Mouse (Mus musculus) ES-Bruce4 (cell line): ENCODE data around the gene Prss30. TPM values are rescaled to one million over a fixed set of nuclear protein-coding genes. Genes with fewer than 3 reads are reported as not detected.

Experiments
- H3K27ac ChIP-seq: 2 replicates; pipeline ENCODE4 v1.5.1; 2012; ENCODE audit warnings: low read length, inconsistent platforms; ENCODE audit not compliant: insufficient read depth
- H3K27me3 ChIP-seq: 2 replicates; pipeline ENCODE4 v1.6.1; 2012; ENCODE audit warnings: mild to moderate bottlenecking, low read length, inconsistent platforms; ENCODE audit not compliant: control insufficient read depth, poor library complexity, insufficient read depth, severe bottlenecking
- H3K36me3 ChIP-seq: 2 replicates; pipeline ENCODE4 v1.6.1; 2012; ENCODE audit warnings: inconsistent platforms, mild to moderate bottlenecking, low read length, moderate library complexity; ENCODE audit not compliant: control insufficient read depth, poor library complexity, insufficient read depth, severe bottlenecking
- H3K4me1 ChIP-seq: one replicate; pipeline ENCODE4 v1.8.1; 2011; ENCODE audit warnings: low read length; ENCODE audit not compliant: control insufficient read depth, insufficient read depth
- H3K4me3 ChIP-seq: 2 replicates; pipeline ENCODE4 v1.5.1; 2011; ENCODE audit warnings: low read depth, mild to moderate bottlenecking, low read length
- H3K9ac ChIP-seq: 2 replicates; pipeline ENCODE4 v1.6.1; 2012; ENCODE audit warnings: low read depth, mild to moderate bottlenecking, inconsistent platforms; ENCODE audit not compliant: poor library complexity, severe bottlenecking
- H3K9me3 ChIP-seq: replicated peaks from 2 replicates; pipeline ENCODE4 v1.6.1; 2012; ENCODE audit warnings: mild to moderate bottlenecking, low read length, inconsistent platforms; ENCODE audit not compliant: control insufficient read depth, poor library complexity, insufficient read depth, severe bottlenecking
- CTCF ChIP-seq: IDR thresholded peaks from one replicate; pipeline ENCODE4 v1.8.1; 2011; ENCODE audit warnings: low read depth, low read length
- EP300 ChIP-seq: IDR thresholded peaks from 2 replicates; pipeline ENCODE4 v1.6.1; 2011; ENCODE audit warnings: low read depth, low read length; ENCODE audit not compliant: insufficient read depth
- POLR2A ChIP-seq: IDR thresholded peaks from one replicate; pipeline ENCODE4 v1.8.1; 2011; ENCODE audit warnings: low read length; ENCODE audit not compliant: insufficient read depth
- polyA plus RNA-seq: library from polyadenylated mRNA; stranded (reverse); fragments of >200 nt; gene quantifications from 2 replicates; pipeline ENCODE4 v1.2.4, GENCODE M21; 2011; ENCODE audit warnings: low read depth; ENCODE audit not compliant: missing spikeins, insufficient read depth, insufficient read length

The Prss30 gene
- polyA plus RNA-seq, result not detected in 2 replicates

GRCm38 (mm10) chr17:23980297-23980909, at the start of gene Prss30:
Prss30 (minus strand) TSS chr17:23980566.
- Histone ChIP-seq H3K4me3 (no peak within 1 kb of the TSS), H3K9ac (no peak within 1 kb of the TSS), H3K27me3 (no peaks in the 10 kb centered on the region), H3K9me3 (no peaks in the 10 kb centered on the region), H3K4me1 (no peaks in the 10 kb centered on the region), H3K36me3 (no peaks in the 10 kb centered on the region), H3K27ac (no peak within 1 kb of the TSS)
- TF ChIP-seq CTCF, result no peak
- TF ChIP-seq POLR2A, result no peak
- no peak for TF ChIP-seq EP300

GRCm38 (mm10) chr17:24029477-24029876, 49.1 kb upstream of the Prss30 start:
- no peaks in the 10 kb centered on the region for H3K9me3 ChIP-seq
- H3K9ac ChIP-seq, result no peak overlapping the region
- no peak overlapping the region for H3K4me3 ChIP-seq
- H3K27ac ChIP-seq, result no peak overlapping the region
- H3K4me1 ChIP-seq, result peaks cover 3% of the 10 kb centered on the region
- no peak for TF ChIP-seq EP300
- TF ChIP-seq CTCF, result no peak
- TF ChIP-seq POLR2A, result no peak
- H3K36me3 ChIP-seq, result no peaks in the 10 kb centered on the region
- H3K27me3 ChIP-seq, result no peaks in the 10 kb centered on the region

- H3K9me3 ChIP-seq, result no peaks in the 10 kb centered on the region
- H3K27ac ChIP-seq, result peak overlapping the region; percentile 99; the same call in 1 of the 2 replicates
- peak; percentile 67; the same call in 1 of the 2 replicates for TF ChIP-seq EP300
- TF ChIP-seq CTCF, result no peak
- no peak for TF ChIP-seq POLR2A
Measured at GRCm38 (mm10) chr17:24021375-24022199, 41.2 kb upstream of the Prss30 start.

DNA sequence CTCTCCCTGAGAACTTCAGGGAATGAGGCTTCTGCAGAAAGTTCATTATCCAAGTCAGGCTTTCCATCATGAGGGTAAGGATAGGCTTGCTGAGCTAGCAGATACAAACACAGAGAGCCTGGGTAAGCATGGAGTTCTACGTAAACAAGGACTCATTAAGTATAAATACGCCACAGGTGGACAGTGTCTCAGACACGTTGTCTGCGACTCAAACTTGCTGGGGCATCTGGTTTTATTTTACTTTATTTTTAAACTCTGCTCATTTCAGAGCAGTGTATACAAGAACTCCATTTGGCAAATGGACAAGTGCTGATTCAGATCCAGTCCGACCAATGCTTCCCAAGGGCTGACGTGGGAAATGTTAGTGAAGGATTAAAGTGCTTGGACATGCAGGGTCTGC, 40.3 kb upstream of the Prss30 start:
- Histone ChIP-seq H3K9ac (no peak overlapping the region), H3K27me3 (no peaks in the 10 kb centered on the region)

More at GRCm38 (mm10) chr17:24021375-24022199, 41.2 kb upstream of the Prss30 start:
- Histone ChIP-seq H3K27me3 (no peaks in the 10 kb centered on the region), H3K4me1 (peaks cover 4% of the 10 kb centered on the region), H3K4me3 (peak overlapping the region; percentile 85), H3K9ac (peak overlapping the region; percentile 55), H3K36me3 (no peaks in the 10 kb centered on the region; the same call in 1 of the 2 replicates)

GRCm38 (mm10) chr17:24015727-24016126, 35.4 kb upstream of the Prss30 start:
- no peak for TF ChIP-seq EP300
- peak; percentile 85 for TF ChIP-seq CTCF
- TF ChIP-seq POLR2A, result no peak
- Histone ChIP-seq H3K27ac (0 out of 2 replicates have a peak overlapping the region, but pooled peaks have one; percentile 18), H3K9ac (peak overlapping the region; percentile 71), H3K27me3 (no peaks in the 10 kb centered on the region), H3K4me1 (no peaks in the 10 kb centered on the region), H3K4me3 (peak overlapping the region; percentile 77), H3K36me3 (no peaks in the 10 kb centered on the region; the same call in 1 of the 2 replicates), H3K9me3 (no peaks in the 10 kb centered on the region)

More for the DNA sequence above, 40.3 kb upstream of the Prss30 start:
- Histone ChIP-seq H3K9me3 (no peaks in the 10 kb centered on the region), H3K27ac (no peak overlapping the region), H3K36me3 (no peaks in the 10 kb centered on the region; the same call in 1 of the 2 replicates), H3K4me1 (peaks cover 4% of the 10 kb centered on the region), H3K4me3 (no peak overlapping the region)
- TF ChIP-seq EP300 (no peak), CTCF (no peak), POLR2A (no peak)
